ENCODE assay signal across 20 mouse cellular contexts in genomic region chr3:86531531-86532269, GRCm38 (mm10). TPM values are rescaled to one million over a fixed set of nuclear protein-coding genes. Genes with fewer than 3 reads are reported as not detected.
DNase-seq lines count a peak whose midpoint lies in the region; ATAC-seq and TF ChIP-seq lines count a peak whose summit lies in the region.
"Had no signal": no experiment of that assay in that cellular context is flagged by ENCODE, and none has a peak within 500 bp of the region (broad histone marks: within the 10 kb centered on the region; RNA-seq: fewer than 3 reads in every experiment).

No protein-coding gene starts in this region.

- H3K9ac ChIP-seq in hindbrain, embryonic 11.5 days (ENCODE audit: low read depth, low read length): no peak overlapping the region
- peak overlapping the region; percentile 36; the same call in 1 of the 2 replicates for H3K9ac ChIP-seq in limb, embryonic 14.5 days (ENCODE audit: low read depth, low read length, severe bottlenecking)
- H3K9ac ChIP-seq: forebrain, embryonic 12.5 days; liver, embryonic 14.5 days; stomach, embryonic 15.5 days had no signal

- no peak overlapping the region for H3K4me3 ChIP-seq in hindbrain, embryonic 11.5 days (ENCODE audit: low read depth, low read length)
- H3K4me3 ChIP-seq in limb, embryonic 14.5 days (replicated peaks; ENCODE audit: low read length): peak overlapping the region; percentile 24
- H3K4me3 ChIP-seq: forebrain, embryonic 12.5 days; heart, embryonic 10.5 days; stomach, embryonic 15.5 days had no signal

- no peaks in the 10 kb centered on the region for H3K9me3 ChIP-seq in hindbrain, embryonic 11.5 days (ENCODE audit: control insufficient read depth, low read length)
- no peaks in the 10 kb centered on the region for H3K9me3 ChIP-seq in limb, embryonic 14.5 days (ENCODE audit: control insufficient read depth, low read length)
- H3K9me3 ChIP-seq: forebrain, embryonic 12.5 days; heart, embryonic 10.5 days; stomach, embryonic 15.5 days had no signal

- WGBS in hindbrain, embryonic 11.5 days: 54% methylated on average over 16 of the region's 16 CpGs
- 20% methylated on average over 16 of the region's 16 CpGs for WGBS in limb, embryonic 14.5 days

- no peaks in the 10 kb centered on the region for H3K4me1 ChIP-seq in hindbrain, embryonic 11.5 days (replicated peaks; ENCODE audit: control insufficient read depth, insufficient read depth, low read length)
- peaks cover 10% of the 10 kb centered on the region for H3K4me1 ChIP-seq in limb, embryonic 14.5 days (ENCODE audit: control insufficient read depth, insufficient read depth, low read length)
- H3K4me1 ChIP-seq: forebrain, embryonic 12.5 days; heart, embryonic 10.5 days; stomach, embryonic 15.5 days had no signal

- peak overlapping the region; percentile 71 for H3K27ac ChIP-seq in hindbrain, embryonic 11.5 days (ENCODE audit: low read depth, low read length)
- H3K27ac ChIP-seq in limb, embryonic 14.5 days (replicated peaks; ENCODE audit: low read depth, low read length): peak overlapping the region; percentile 67
- H3K27ac ChIP-seq: forebrain, embryonic 12.5 days; heart, embryonic 10.5 days; liver, embryonic 14.5 days; stomach, embryonic 15.5 days had no signal

- no peaks in the 10 kb centered on the region for H3K36me3 ChIP-seq in hindbrain, embryonic 11.5 days (ENCODE audit: control insufficient read depth, insufficient read depth, low read length)
- H3K36me3 ChIP-seq in limb, embryonic 14.5 days (ENCODE audit: control insufficient read depth, insufficient read depth, low read length): no peaks in the 10 kb centered on the region
- H3K36me3 ChIP-seq: forebrain, embryonic 12.5 days; heart, embryonic 10.5 days; stomach, embryonic 15.5 days had no signal

- no peaks in the 10 kb centered on the region for H3K27me3 ChIP-seq in hindbrain, embryonic 11.5 days (ENCODE audit: control insufficient read depth, insufficient read depth, low read length)
- H3K27me3 ChIP-seq in limb, embryonic 14.5 days (ENCODE audit: control insufficient read depth, insufficient read depth, low read length): no peaks in the 10 kb centered on the region
- H3K27me3 ChIP-seq: forebrain, embryonic 12.5 days; stomach, embryonic 15.5 days had no signal

- no peak for TF ChIP-seq POLR2A in limb, embryonic 14.5 days (IDR thresholded peaks at IDR 0.05; ENCODE audit: borderline replicate concordance, extremely low read depth, insufficient read depth, insufficient read length)

- no peak for ATAC-seq in hindbrain, embryonic 11.5 days (ENCODE audit: low FRiP score)
- peak; percentile 81 for ATAC-seq in limb, embryonic 14.5 days (ENCODE audit: low FRiP score, low read depth)
- ATAC-seq: activated CD4-positive, CD25-positive, alpha-beta regulatory T cell, adult 4 months had no signal

- DNase-seq in ZHBTc4 (ENCODE audit: low read depth, low spot score): peak; percentile 3
- peak; percentile 77 for DNase-seq in embryo, embryonic 10.5 days (ENCODE audit: low spot score)
- DNase-seq in hindbrain, embryonic 11.5 days (ENCODE audit: low spot score): peak; percentile 33
- peak; percentile 79 for DNase-seq in limb, embryonic 14.5 days (ENCODE audit: low spot score)
- DNase-seq in left cerebral cortex, postnatal 25 days (ENCODE audit: low spot score in 2 of 2): no peak
- DNase-seq in adrenal gland, postnatal 14 days: no peak
- DNase-seq in cerebellum, adult 11 months: no peak
- no peak for DNase-seq in gastrocnemius, adult 8-10 months (ENCODE audit: low spot score in 2 of 2)
- DNase-seq: cerebellum, adult 11-12 months; gastrocnemius, postnatal 10 days; kidney, adult 9 months; lung, postnatal 36 days; thymus, postnatal 14 days had no signal

- H3K4me2 ChIP-seq in hindbrain, embryonic 11.5 days (replicated peaks; ENCODE audit: low read depth, low read length): no peak overlapping the region
- peak overlapping the region; percentile 46 for H3K4me2 ChIP-seq in limb, embryonic 14.5 days (replicated peaks; ENCODE audit: low read depth, low read length, severe bottlenecking)
- H3K4me2 ChIP-seq: forebrain, embryonic 12.5 days; stomach, embryonic 15.5 days had no signal

- intact Hi-C loops in left cerebral cortex, postnatal 25 days (cut with DNase I): no loop called here

RNA-seq across cellular contexts. Expression of gene Mab21l2, which starts 16.7 kb away (rescaled TPM):
- polyA plus RNA-seq in hindbrain, embryonic 11.5 days (2014; fragmentation: Nextera tagmentation; extraction: Ambion mirVana): 151 and 155 TPM in 2 replicates
- 38.6 and 48.4 TPM in 2 replicates for polyA plus RNA-seq in limb, embryonic 14.5 days (2012; rRNA removed)
- polyA plus RNA-seq in limb, embryonic 14.5 days (2014; fragmentation: Nextera tagmentation; extraction: Ambion mirVana): 31.8 and 43.7 TPM in 2 replicates
- total RNA-seq in left cerebral cortex, postnatal 25 days (2021): under 1 TPM; 0.14 to 0.16 TPM
- 10.6 and 11.0 TPM in 2 replicates for total RNA-seq in adrenal gland, postnatal 14 days (2021)
- not detected for total RNA-seq in gastrocnemius, adult 8-10 months (2022)
- total RNA-seq: hematopoietic stem cell, adult 5-6 weeks; MEL had no signal

Comparison
In these comparisons a context has a peak if more than half of its experiments do, and no peak if none do; other contexts are left out.
1. DNase-seq: peak in ZHBTc4 (single experiment), embryo, embryonic 10.5 days (single experiment), hindbrain, embryonic 11.5 days (single experiment) and limb, embryonic 14.5 days (single experiment); none in left cerebral cortex, postnatal 25 days (0 of 2), adrenal gland, postnatal 14 days (single experiment), cerebellum, adult 11 months (single experiment) and gastrocnemius, adult 8-10 months (0 of 2).